Mouse (Mus musculus) neural tube, embryonic 11.5 days (tissue): ENCODE results near the gene Rfc4. TPM values are rescaled to one million over a fixed set of nuclear protein-coding genes. Genes with fewer than 3 reads are reported as not detected.
"Not testable (repeated sequence)": the region's sequence is repeated elsewhere in the genome, so short reads cannot be mapped to it uniquely, and the experiment has no call there.

Experiments used
- ATAC-seq: fragments of 200-750 bp; cut with Nextera tagmentation; 2 replicates; pipeline ENCODE4 v1.8.0; 2017; ENCODE audit warnings: moderate number of reproducible peaks, mild to moderate bottlenecking, moderate TSS enrichment, moderate library complexity; ENCODE audit not compliant: insufficient read depth, low FRiP score, low TSS enrichment
- DNase-seq: peaks from one replicate; pipeline ENCODE4 v3.0.0-alpha.2; 2015; ENCODE audit warnings: low spot score
- H3K27ac ChIP-seq: fragments of 300-500 bp; sonication (generic); 2 replicates; pipeline ENCODE4 v1.5.1; 2014; ENCODE audit warnings: low read depth, mild to moderate bottlenecking, low read length
- H3K27me3 ChIP-seq: fragments of 300-500 bp; sonication (generic); 2 replicates; pipeline ENCODE4 v1.6.1; 2014; ENCODE audit warnings: mild to moderate bottlenecking, low read length, mixed read lengths; ENCODE audit not compliant: control insufficient read depth, insufficient read depth
- H3K36me3 ChIP-seq: fragments of 300-500 bp; sonication (generic); 2 replicates; pipeline ENCODE4 v1.6.1; 2014; ENCODE audit warnings: mild to moderate bottlenecking, low read length, moderate library complexity, mixed read lengths; ENCODE audit not compliant: control insufficient read depth, insufficient read depth
- H3K4me1 ChIP-seq: fragments of 300-500 bp; sonication (generic); 2 replicates; pipeline ENCODE4 v1.6.1; 2014; ENCODE audit warnings: low read length, mixed read lengths; ENCODE audit not compliant: control insufficient read depth, insufficient read depth
- H3K4me2 ChIP-seq: fragments of 300-500 bp; sonication (generic); 2 replicates; pipeline ENCODE4 v1.6.1; 2014; ENCODE audit warnings: low read depth, mild to moderate bottlenecking, moderate library complexity
- H3K4me3 ChIP-seq: fragments of 300-500 bp; sonication (generic); 2 replicates; pipeline ENCODE4 v1.5.1; 2014; ENCODE audit warnings: low read depth, low read length
- H3K9ac ChIP-seq: fragments of 300-500 bp; sonication (generic); 2 replicates; pipeline ENCODE4 v1.6.1; 2014; ENCODE audit warnings: mild to moderate bottlenecking, low read length
- H3K9me3 ChIP-seq: fragments of 300-500 bp; sonication (generic); 2 replicates; pipeline ENCODE4 v1.6.1; 2016; ENCODE audit warnings: low read length; ENCODE audit not compliant: control insufficient read depth
- WGBS: fragments of 180-500 bp; shearing (Covaris S2); extraction: QIAGEN DNeasy Blood & Tissue Kit; methylation state at CpG from one replicate; pipeline ENCODE4 v1.1.7; 2014; 5-methylcytosine and 5-hydroxymethylcytosine counted together
- microRNA-seq: library from miRNA; unstranded; fragments of <30 nt; microRNA quantifications from one replicate; pipeline ENCODE4, GENCODE M21; 2016
- polyA plus RNA-seq: library from polyadenylated mRNA; unstranded; fragments of >200 nt; fragmentation: Nextera tagmentation; extraction: Ambion mirVana; gene quantifications from 2 replicates; pipeline ENCODE4 v1.2.1, GENCODE M21; 2014

The Rfc4 gene
- polyA plus RNA-seq, 1 experiment from 2014 or later: 150 TPM

GRCm38 (mm10) chr16:23094136-23094535 is 33.4 kb downstream of the Rfc4 start:
- WGBS: 94% methylated on average over 6 of the region's 6 CpGs
- H3K9ac ChIP-seq: no peak overlapping the region
- DNase-seq (no peak), ATAC-seq (no peak)
- H3K27me3 ChIP-seq: no peaks in the 10 kb centered on the region
- H3K36me3 ChIP-seq: no peaks in the 10 kb centered on the region
- H3K27ac ChIP-seq: no peak overlapping the region
- H3K4me2 ChIP-seq: no peak overlapping the region
- H3K9me3 ChIP-seq: no peaks in the 10 kb centered on the region
- H3K4me1 ChIP-seq: no peaks in the 10 kb centered on the region
- no peak overlapping the region for H3K4me3 ChIP-seq

GRCm38 (mm10) chr16:23093321-23093953 is 34.1 kb downstream of the Rfc4 start:
- no peaks in the 10 kb centered on the region for H3K4me1 ChIP-seq
- no peak overlapping the region for H3K9ac ChIP-seq
- H3K4me3 ChIP-seq: no peak overlapping the region
- H3K27me3 ChIP-seq: no peaks in the 10 kb centered on the region
- no peak overlapping the region for H3K27ac ChIP-seq
- no peaks in the 10 kb centered on the region for H3K9me3 ChIP-seq
- ATAC-seq (no peak), DNase-seq (no peak)
- H3K4me2 ChIP-seq: no peak overlapping the region
- 78% methylated on average over 13 of the region's 13 CpGs for WGBS
- no peaks in the 10 kb centered on the region for H3K36me3 ChIP-seq

GRCm38 (mm10) chr16:23091345-23091744 is 36.2 kb downstream of the Rfc4 start:
- H3K27me3 ChIP-seq, DNase-seq, H3K9ac ChIP-seq, H3K36me3 ChIP-seq, H3K9me3 ChIP-seq, ATAC-seq, H3K4me1 ChIP-seq, H3K4me3 ChIP-seq, H3K4me2 ChIP-seq, H3K27ac ChIP-seq: not testable (repeated sequence)

- H3K27me3 ChIP-seq, H3K9ac ChIP-seq, ATAC-seq, H3K4me2 ChIP-seq, H3K9me3 ChIP-seq, H3K27ac ChIP-seq, DNase-seq, H3K4me1 ChIP-seq, H3K36me3 ChIP-seq, H3K4me3 ChIP-seq: not testable (repeated sequence)
- 89% methylated on average over 1 of the region's 1 CpGs for WGBS
Observed at GRCm38 (mm10) chr16:23088491-23088890, 39.0 kb downstream of the Rfc4 start.

GRCm38 (mm10) chr16:23087712-23088111 is 39.8 kb downstream of the Rfc4 start:
- H3K4me1 ChIP-seq, H3K9me3 ChIP-seq, H3K9ac ChIP-seq, H3K36me3 ChIP-seq, DNase-seq, H3K27me3 ChIP-seq, ATAC-seq, H3K4me3 ChIP-seq, H3K27ac ChIP-seq, H3K4me2 ChIP-seq: not testable (repeated sequence)
- 68% methylated on average over 4 of the region's 4 CpGs for WGBS

- not testable (repeated sequence) for ATAC-seq, H3K4me1 ChIP-seq, H3K27me3 ChIP-seq, H3K36me3 ChIP-seq, DNase-seq, H3K4me2 ChIP-seq, H3K9me3 ChIP-seq, H3K9ac ChIP-seq, H3K4me3 ChIP-seq, H3K27ac ChIP-seq
- 77% methylated on average over 8 of the region's 8 CpGs for WGBS
Observed at GRCm38 (mm10) chr16:23087159-23087558, 40.4 kb downstream of the Rfc4 start.

GRCm38 (mm10) chr16:23077516-23077915 is 50.0 kb downstream of the Rfc4 start:
- 79% methylated on average over 6 of the region's 6 CpGs for WGBS
- H3K4me1 ChIP-seq, H3K4me3 ChIP-seq, DNase-seq, H3K9ac ChIP-seq, H3K27me3 ChIP-seq, H3K36me3 ChIP-seq, H3K27ac ChIP-seq, ATAC-seq, H3K9me3 ChIP-seq, H3K4me2 ChIP-seq: not testable (repeated sequence)

Small RNA genes within 50 kb of the gene (microRNA-seq; reads per million reads assigned to microRNA genes)
- gene Gm49346: not detected

Other genes with a start within 250 kb of the Rfc4 start
- gene Ahsg, start 236.5 kb downstream of the Rfc4 start, polyA plus RNA-seq: not detected in 2 replicates
- not detected in 2 replicates for gene Fetub, start 209.4 kb downstream of the Rfc4 start, polyA plus RNA-seq
- 0.19 TPM in 1 of 2 replicates, not detected in the other for gene Hrg, start 176.7 kb downstream of the Rfc4 start, polyA plus RNA-seq
- gene Kng2, start 98.3 kb downstream of the Rfc4 start, polyA plus RNA-seq: 0.36 TPM in 1 of 2 replicates, not detected in the other
- not detected in 2 replicates for gene Kng1, start 69.9 kb downstream of the Rfc4 start, polyA plus RNA-seq
- gene Eif4a2, start 20.3 kb downstream of the Rfc4 start, polyA plus RNA-seq: 217 and 230 TPM in 2 replicates
- gene Adipoq, start 18.8 kb upstream of the Rfc4 start, polyA plus RNA-seq: not detected in 2 replicates
- 36.3 and 39.7 TPM in 2 replicates for gene St6gal1, start 97.0 kb upstream of the Rfc4 start, polyA plus RNA-seq